Mouse (Mus musculus): Measurements from ENCODE around the gene Wiz.

DNA sequence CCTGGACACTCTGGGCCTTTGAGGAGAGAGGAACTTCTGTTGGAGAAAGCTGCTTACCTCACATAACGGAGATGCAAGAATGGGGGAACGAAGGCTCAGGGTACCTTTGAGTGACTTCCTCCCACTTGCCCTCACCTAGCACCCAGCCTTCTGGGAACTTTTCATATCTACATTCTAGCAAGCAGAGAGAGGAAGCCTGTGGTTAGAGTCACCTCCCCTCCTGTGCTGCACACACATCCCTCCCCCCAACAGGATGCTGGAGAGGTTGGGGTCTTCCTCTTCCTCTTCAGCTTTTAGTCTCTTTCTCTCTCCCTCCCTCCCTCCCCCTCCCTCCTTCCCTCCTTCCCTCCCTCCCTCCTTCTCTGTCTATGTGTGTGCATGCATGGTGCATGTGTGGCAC is 34.8 kb upstream of the Wiz start, which contains the start of gene Pglyrp2:
- TF ChIP-seq CTCF (IDR thresholded peaks at IDR 0.05; ENCODE audit: control insufficient read depth, insufficient read depth, insufficient replicate concordance, low read depth, low read length) (no peak), POLR2A (IDR thresholded peaks at IDR 0.05; ENCODE audit: control insufficient read depth, low read depth, low read length) (no peak)
